Mouse (Mus musculus): ENCODE measurements around the gene Gm15262. TPM values are rescaled to one million over a fixed set of nuclear protein-coding genes. Genes with fewer than 3 reads are reported as not detected.

Gm15262 gene
- total and polyA plus RNA-seq, 3 experiments: not detected

- peak; percentile 64 for DNase-seq (ENCODE audit: low read depth, low spot score)
- Histone ChIP-seq H3K9me3 (replicated peaks; ENCODE audit: insufficient read depth, low read length) (no peaks in the 10 kb centered on the region), H3K27ac (ENCODE audit: control insufficient read depth, low read depth, low read length) (no peak overlapping the region), H3K9ac (ENCODE audit: control insufficient read depth, low read depth, low read length, poor library complexity, severe bottlenecking) (no peak overlapping the region), H3K36me3 (ENCODE audit: control insufficient read depth in 1 of 2, insufficient read depth in 2 of 2, low read length in 2 of 2) (no peaks in the 10 kb centered on the region), H3K4me3 (ENCODE audit: control insufficient read depth in 1 of 2, insufficient read depth in 1 of 2, low read depth in 2 of 2, low read length in 2 of 2) (no peak overlapping the region), H3K27me3 (ENCODE audit: control insufficient read depth in 1 of 2, insufficient read depth in 2 of 2, low read length in 2 of 2) (no peaks in the 10 kb centered on the region), H3K4me1 (ENCODE audit: control insufficient read depth in 1 of 2, insufficient read depth in 2 of 2, low read length in 2 of 2) (no peaks in the 10 kb centered on the region), H3K79me2 (ENCODE audit: control insufficient read depth, insufficient read depth, low read length, poor library complexity) (no peaks in the 10 kb centered on the region)
- 0 out of 2 replicates have a peak, but pooled peaks have one; percentile 31 for TF ChIP-seq SIN3A (IDR thresholded peaks at IDR 0.05; ENCODE audit: low read length)
- TF ChIP-seq KAT2A (conservative IDR thresholded peaks at IDR 0.05; ENCODE audit: low read depth, low read length): no peak
- peak; percentile 66; the same call in 1 of the 2 replicates for TF ChIP-seq MXI1 (IDR thresholded peaks at IDR 0.05; ENCODE audit: low read depth, low read length)
Measured at GRCm38 (mm10) chrX:161375568-161375967, 88.3 kb downstream of the Gm15262 start.

DNA sequence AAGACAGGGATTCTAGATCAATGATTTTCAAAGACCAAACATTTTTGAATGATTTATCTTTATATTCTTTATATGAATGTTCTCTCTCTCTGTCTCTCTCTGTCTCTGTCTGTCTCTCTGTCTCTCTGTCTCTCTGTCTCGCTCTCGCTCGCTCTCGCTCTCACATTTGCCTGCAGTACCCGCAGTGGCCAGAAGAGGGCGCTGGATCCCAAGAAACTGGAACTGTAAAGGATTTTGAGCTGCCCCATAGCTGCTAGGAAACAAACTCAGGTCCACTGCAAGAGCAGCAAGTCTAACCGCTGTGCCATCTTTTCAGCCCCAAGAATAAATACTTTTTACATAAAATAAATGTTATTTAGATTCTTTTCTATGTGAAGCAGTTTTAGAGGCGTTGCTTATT is 98.5 kb downstream of the Gm15262 start:
- Histone ChIP-seq H3K9me3 (replicated peaks; ENCODE audit: insufficient read depth, low read length) (no peaks in the 10 kb centered on the region), H3K27me3 (ENCODE audit: control insufficient read depth in 1 of 2, insufficient read depth in 2 of 2, low read length in 2 of 2) (no peaks in the 10 kb centered on the region), H3K36me3 (ENCODE audit: control insufficient read depth in 1 of 2, insufficient read depth in 2 of 2, low read length in 2 of 2) (no peaks in the 10 kb centered on the region), H3K4me3 (ENCODE audit: control insufficient read depth in 1 of 2, insufficient read depth in 1 of 2, low read depth in 2 of 2, low read length in 2 of 2) (no peak overlapping the region), H3K27ac (ENCODE audit: control insufficient read depth, low read depth, low read length) (no peak overlapping the region), H3K79me2 (ENCODE audit: control insufficient read depth, insufficient read depth, low read length, poor library complexity) (no peaks in the 10 kb centered on the region), H3K9ac (ENCODE audit: control insufficient read depth, low read depth, low read length, poor library complexity, severe bottlenecking) (no peak overlapping the region), H3K4me1 (ENCODE audit: control insufficient read depth in 1 of 2, insufficient read depth in 2 of 2, low read length in 2 of 2) (no peaks in the 10 kb centered on the region)
- TF ChIP-seq ELF1 (IDR thresholded peaks at IDR 0.05; ENCODE audit: low read depth, low read length): no peak
- no peak for TF ChIP-seq ZKSCAN1 (IDR thresholded peaks at IDR 0.05; ENCODE audit: low read depth, low read length)
- TF ChIP-seq NRF1 (IDR thresholded peaks at IDR 0.05; ENCODE audit: insufficient read depth, low read depth, low read length, poor library complexity, severe bottlenecking): no peak
- TF ChIP-seq POLR2AphosphoS5 (IDR thresholded peaks at IDR 0.05; ENCODE audit: borderline replicate concordance, low read depth, low read length): no peak
- TF ChIP-seq RAD21 (IDR thresholded peaks at IDR 0.05; ENCODE audit: low read depth, low read length): peak; percentile 49
- no peak for TF ChIP-seq BHLHE40 (IDR thresholded peaks at IDR 0.05; ENCODE audit: borderline replicate concordance, low read depth, low read length)
- peak; percentile 64 to 91 (median 71) for TF ChIP-seq CTCF (IDR thresholded peaks at IDR 0.05 in 2 of 3, conservative IDR thresholded peaks at IDR 0.05 in 1 of 3; ENCODE audit: control insufficient read depth in 1 of 3, insufficient read depth in 1 of 3, low read depth in 2 of 3, low read length in 3 of 3, poor library complexity in 1 of 3, severe bottlenecking in 1 of 3)
- TF ChIP-seq GABPA (IDR thresholded peaks at IDR 0.05; ENCODE audit: low read depth, low read length): no peak
- peak; percentile 32; the same call in 1 of the 2 replicates for TF ChIP-seq SMC3 (IDR thresholded peaks at IDR 0.05; ENCODE audit: low read depth, low read length)
- no peak for TF ChIP-seq POLR2A (IDR thresholded peaks at IDR 0.05; ENCODE audit: control insufficient read depth in 1 of 2, insufficient read depth in 1 of 2, low read depth in 1 of 2, low read length in 2 of 2, poor library complexity in 1 of 2)
- no peak for TF ChIP-seq USF1 (IDR thresholded peaks at IDR 0.05; ENCODE audit: low read depth, low read length)
- no peak for TF ChIP-seq TBP (IDR thresholded peaks at IDR 0.05; ENCODE audit: low read depth, low read length)
- no peak for TF ChIP-seq POLR2AphosphoS2 (IDR thresholded peaks at IDR 0.05; ENCODE audit: low read length)
- peak; percentile 17; the same call in 1 of the 2 replicates for TF ChIP-seq ZC3H11A (IDR thresholded peaks at IDR 0.05; ENCODE audit: low read depth, low read length)
- TF ChIP-seq MAFK (IDR thresholded peaks at IDR 0.05; ENCODE audit: borderline replicate concordance, low read depth, low read length): no peak
- TF ChIP-seq USF2 (IDR thresholded peaks at IDR 0.05; ENCODE audit: borderline replicate concordance in 1 of 2, insufficient read depth in 1 of 2, low read depth in 1 of 2, low read length in 2 of 2): no peak
- no peak for TF ChIP-seq ZMIZ1 (IDR thresholded peaks at IDR 0.05; ENCODE audit: low read depth, low read length)
- peak; percentile 53 for DNase-seq (ENCODE audit: low read depth, low spot score)
